8 mouse cellular contexts compared by ENCODE assay signal in genomic region chr4:152477106-152477465, GRCm38 (mm10). TPM values are rescaled to one million over a fixed set of nuclear protein-coding genes. Genes with fewer than 3 reads are reported as not detected.
DNase-seq lines count a peak whose midpoint lies in the region; ATAC-seq and TF ChIP-seq lines count a peak whose summit lies in the region.

No protein-coding gene starts in this region.

- WGBS in kidney, postnatal 0 days: 0% methylated on average over 15 of the region's 21 CpGs
- WGBS in embryonic facial prominence, embryonic 11.5 days: 0% methylated on average over 12 of the region's 21 CpGs
- WGBS in hindbrain, embryonic 15.5 days: 0% methylated on average over 21 of the region's 21 CpGs
- 0% methylated on average over 21 of the region's 21 CpGs for WGBS in midbrain, embryonic 15.5 days

- H3K4me3 ChIP-seq in kidney, postnatal 0 days (replicated peaks; ENCODE audit: low read depth, low read length): peak overlapping the region; percentile 82
- H3K4me3 ChIP-seq in embryonic facial prominence, embryonic 11.5 days (ENCODE audit: low read depth, low read length): peak overlapping the region; percentile 70
- H3K4me3 ChIP-seq in hindbrain, embryonic 15.5 days: peak overlapping the region; percentile 75
- peak overlapping the region; percentile 63 for H3K4me3 ChIP-seq in midbrain, embryonic 15.5 days

- H3K9me3 ChIP-seq in kidney, postnatal 0 days (replicated peaks; ENCODE audit: low read length): no peaks in the 10 kb centered on the region
- H3K9me3 ChIP-seq in embryonic facial prominence, embryonic 11.5 days (replicated peaks; ENCODE audit: control insufficient read depth, low read length): no peaks in the 10 kb centered on the region
- H3K9me3 ChIP-seq in hindbrain, embryonic 15.5 days: no peaks in the 10 kb centered on the region
- H3K9me3 ChIP-seq in midbrain, embryonic 15.5 days: 0 out of 2 replicates have a peak, but pooled peaks cover under 1% of the 10 kb centered on the region

- H3K9ac ChIP-seq in kidney, postnatal 0 days (ENCODE audit: low read depth, low read length): peak overlapping the region; percentile 84; the same call in 1 of the 2 replicates
- peak overlapping the region; percentile 58 for H3K9ac ChIP-seq in embryonic facial prominence, embryonic 11.5 days (replicated peaks; ENCODE audit: low read length)
- peak overlapping the region; percentile 67 for H3K9ac ChIP-seq in hindbrain, embryonic 15.5 days
- peak overlapping the region; percentile 64 for H3K9ac ChIP-seq in midbrain, embryonic 15.5 days

- H3K4me2 ChIP-seq in kidney, postnatal 0 days (ENCODE audit: low read length): peak overlapping the region; percentile 88
- peak overlapping the region; percentile 53 for H3K4me2 ChIP-seq in embryonic facial prominence, embryonic 11.5 days (ENCODE audit: low read depth, low read length)
- peak overlapping the region; percentile 80 for H3K4me2 ChIP-seq in hindbrain, embryonic 15.5 days
- H3K4me2 ChIP-seq in midbrain, embryonic 15.5 days: peak overlapping the region; percentile 92

- no peaks in the 10 kb centered on the region for H3K27me3 ChIP-seq in kidney, postnatal 0 days (ENCODE audit: insufficient read depth, low read length)
- peaks cover 9% of the 10 kb centered on the region for H3K27me3 ChIP-seq in embryonic facial prominence, embryonic 11.5 days (ENCODE audit: control insufficient read depth, insufficient read depth, low read length)
- no peaks in the 10 kb centered on the region for H3K27me3 ChIP-seq in hindbrain, embryonic 15.5 days
- no peaks in the 10 kb centered on the region for H3K27me3 ChIP-seq in midbrain, embryonic 15.5 days (replicated peaks)

- H3K36me3 ChIP-seq in kidney, postnatal 0 days (ENCODE audit: insufficient read depth, low read length): no peaks in the 10 kb centered on the region
- H3K36me3 ChIP-seq in embryonic facial prominence, embryonic 11.5 days (replicated peaks; ENCODE audit: control insufficient read depth, insufficient read depth, low read depth, low read length): no peaks in the 10 kb centered on the region
- 0 out of 2 replicates have a peak, but pooled peaks cover 3% of the 10 kb centered on the region for H3K36me3 ChIP-seq in hindbrain, embryonic 15.5 days
- no peaks in the 10 kb centered on the region for H3K36me3 ChIP-seq in midbrain, embryonic 15.5 days (replicated peaks)

- no peak for DNase-seq in kidney, postnatal 0 days (ENCODE audit: low spot score)
- DNase-seq in kidney, adult 11 months: no peak
- no peak for DNase-seq in embryonic facial prominence, embryonic 11.5 days (ENCODE audit: low spot score)
- DNase-seq in ovary, adult 18-20 months (ENCODE audit: low spot score): no peak
- DNase-seq in embryo, embryonic 10.5 days (ENCODE audit: low spot score): no peak
- DNase-seq in gastrocnemius, postnatal 10 days: no peak

- no peak for ATAC-seq in kidney, postnatal 0 days (replicated peaks; ENCODE audit: low FRiP score, low read depth)
- ATAC-seq in embryonic facial prominence, embryonic 11.5 days (replicated peaks; ENCODE audit: insufficient number of reproducible peaks, low FRiP score, low TSS enrichment, low read depth): no peak; the same call in 1 of the 2 replicates
- ATAC-seq in hindbrain, embryonic 15.5 days (ENCODE audit: low FRiP score, low read depth): no peak; the same call in 1 of the 2 replicates
- no peak; the same call in 1 of the 2 replicates for ATAC-seq in midbrain, embryonic 15.5 days (replicated peaks)

- H3K4me1 ChIP-seq in kidney, postnatal 0 days (replicated peaks; ENCODE audit: insufficient read depth, low read length): peaks cover 13% of the 10 kb centered on the region; the same call in 1 of the 2 replicates
- H3K4me1 ChIP-seq in embryonic facial prominence, embryonic 11.5 days (ENCODE audit: control insufficient read depth, insufficient read depth, low read length): peaks cover 3% of the 10 kb centered on the region
- peaks cover 31% of the 10 kb centered on the region for H3K4me1 ChIP-seq in hindbrain, embryonic 15.5 days (replicated peaks)
- H3K4me1 ChIP-seq in midbrain, embryonic 15.5 days: peaks cover 32% of the 10 kb centered on the region

- TF ChIP-seq CTCF in kidney, postnatal 0 days (IDR thresholded peaks at IDR 0.05; ENCODE audit: low read depth): no peak

- no peak overlapping the region for H3K27ac ChIP-seq in kidney, postnatal 0 days
- H3K27ac ChIP-seq in embryonic facial prominence, embryonic 11.5 days (replicated peaks; ENCODE audit: low read depth, low read length): no peak overlapping the region
- peak overlapping the region; percentile 68 for H3K27ac ChIP-seq in hindbrain, embryonic 15.5 days (replicated peaks)
- H3K27ac ChIP-seq in midbrain, embryonic 15.5 days: peak overlapping the region; percentile 68

RNA-seq across cellular contexts. Expression of gene Nphp4, which starts 0.6 kb away (rescaled TPM):
- polyA plus RNA-seq in kidney, postnatal 0 days (2015; fragmentation: Nextera tagmentation; extraction: Ambion mirVana): 1.7 and 2.2 TPM in 2 replicates
- 2.2 and 2.9 TPM in 2 replicates for polyA plus RNA-seq in embryonic facial prominence, embryonic 11.5 days (2014; fragmentation: Nextera tagmentation; extraction: Ambion mirVana)
- polyA plus RNA-seq in hindbrain, embryonic 15.5 days (2015; fragmentation: Nextera tagmentation; extraction: Ambion mirVana): 6.1 and 6.2 TPM in 2 replicates
- polyA plus RNA-seq in midbrain, embryonic 15.5 days (2015; fragmentation: Nextera tagmentation; extraction: Ambion mirVana): 6.2 and 6.3 TPM in 2 replicates
- total RNA-seq in gastrocnemius, postnatal 10 days (2021): 1 to 10 TPM; 1.2 to 1.8 TPM

RNA-seq across cellular contexts. Expression of gene Kcnab2, which starts 0.6 kb away (rescaled TPM):
- polyA plus RNA-seq in kidney, postnatal 0 days (2015; fragmentation: Nextera tagmentation; extraction: Ambion mirVana): 3.1 and 4.1 TPM in 2 replicates
- polyA plus RNA-seq in embryonic facial prominence, embryonic 11.5 days (2014; fragmentation: Nextera tagmentation; extraction: Ambion mirVana): 5.4 and 5.9 TPM in 2 replicates
- polyA plus RNA-seq in hindbrain, embryonic 15.5 days (2015; fragmentation: Nextera tagmentation; extraction: Ambion mirVana): 30.8 and 34.5 TPM in 2 replicates
- polyA plus RNA-seq in midbrain, embryonic 15.5 days (2015; fragmentation: Nextera tagmentation; extraction: Ambion mirVana): 26.1 and 27.8 TPM in 2 replicates
- 1 to 10 TPM; 3.2 to 5.4 TPM for total RNA-seq in gastrocnemius, postnatal 10 days (2021)

Comparison
In these comparisons a context has a peak if more than half of its experiments do, and no peak if none do; other contexts are left out.
1. H3K27ac ChIP-seq: peak in hindbrain, embryonic 15.5 days (single experiment) and midbrain, embryonic 15.5 days (single experiment); none in kidney, postnatal 0 days (single experiment) and embryonic facial prominence, embryonic 11.5 days (single experiment).
2. Peak in every context shown above with its lines, with median percentiles within 50 percentile points of each other: H3K4me2 ChIP-seq, H3K4me3 ChIP-seq and H3K9ac ChIP-seq.